Mouse (Mus musculus): ENCODE results near the gene Nhsl1. TPM values are rescaled to one million over a fixed set of nuclear protein-coding genes. Genes with fewer than 3 reads are reported as not detected.

The Nhsl1 gene
- polyA plus RNA-seq, 1 experiment: 0.20 TPM

GRCm38 (mm10) chr10:18340930-18341329 is 22.1 kb downstream of the Nhsl1 start:
- H3K27ac ChIP-seq (ENCODE audit: insufficient read depth, low read depth, low read length): no peak overlapping the region
- H3K4me1 ChIP-seq (ENCODE audit: control insufficient read depth, insufficient read depth, low read length): no peaks in the 10 kb centered on the region
- TF ChIP-seq CTCF (IDR thresholded peaks at IDR 0.05; ENCODE audit: low read depth, low read length) (no peak), POLR2A (IDR thresholded peaks at IDR 0.05; ENCODE audit: borderline replicate concordance, low read depth, low read length) (no peak)
- no peak overlapping the region for H3K4me3 ChIP-seq (ENCODE audit: insufficient read depth, low read length)

- Histone ChIP-seq H3K4me1 (ENCODE audit: control insufficient read depth, insufficient read depth, low read length) (no peaks in the 10 kb centered on the region), H3K27ac (ENCODE audit: insufficient read depth, low read depth, low read length) (no peak overlapping the region), H3K4me3 (ENCODE audit: insufficient read depth, low read length) (no peak overlapping the region)
- TF ChIP-seq CTCF (IDR thresholded peaks at IDR 0.05; ENCODE audit: low read depth, low read length): no peak
- no peak for TF ChIP-seq POLR2A (IDR thresholded peaks at IDR 0.05; ENCODE audit: borderline replicate concordance, low read depth, low read length)
These were observed 22.8 kb downstream of the Nhsl1 start for GRCm38 (mm10) chr10:18341444-18342196.

GRCm38 (mm10) chr10:18347231-18347630 is 28.4 kb downstream of the Nhsl1 start:
- Histone ChIP-seq H3K4me3 (ENCODE audit: insufficient read depth, low read length) (no peak overlapping the region), H3K4me1 (ENCODE audit: control insufficient read depth, insufficient read depth, low read length) (no peaks in the 10 kb centered on the region), H3K27ac (ENCODE audit: insufficient read depth, low read depth, low read length) (no peak overlapping the region)
- no peak for TF ChIP-seq CTCF (IDR thresholded peaks at IDR 0.05; ENCODE audit: low read depth, low read length)
- no peak for TF ChIP-seq POLR2A (IDR thresholded peaks at IDR 0.05; ENCODE audit: borderline replicate concordance, low read depth, low read length)

GRCm38 (mm10) chr10:18350781-18351180 is 32.0 kb downstream of the Nhsl1 start:
- H3K4me3 ChIP-seq (ENCODE audit: insufficient read depth, low read length): no peak overlapping the region
- TF ChIP-seq POLR2A (IDR thresholded peaks at IDR 0.05; ENCODE audit: borderline replicate concordance, low read depth, low read length) (no peak), CTCF (IDR thresholded peaks at IDR 0.05; ENCODE audit: low read depth, low read length) (no peak)

GRCm38 (mm10) chr10:18352937-18353336 is 34.2 kb downstream of the Nhsl1 start:
- no peaks in the 10 kb centered on the region for H3K4me1 ChIP-seq (ENCODE audit: control insufficient read depth, insufficient read depth, low read length)
- H3K4me3 ChIP-seq (ENCODE audit: insufficient read depth, low read length): no peak overlapping the region
- H3K27ac ChIP-seq (ENCODE audit: insufficient read depth, low read depth, low read length): no peak overlapping the region
- TF ChIP-seq POLR2A (IDR thresholded peaks at IDR 0.05; ENCODE audit: borderline replicate concordance, low read depth, low read length): no peak
- no peak for TF ChIP-seq CTCF (IDR thresholded peaks at IDR 0.05; ENCODE audit: low read depth, low read length)

More at GRCm38 (mm10) chr10:18350781-18351180, 32.0 kb downstream of the Nhsl1 start:
- Histone ChIP-seq H3K4me1 (ENCODE audit: control insufficient read depth, insufficient read depth, low read length) (no peaks in the 10 kb centered on the region), H3K27ac (ENCODE audit: insufficient read depth, low read depth, low read length) (no peak overlapping the region)

GRCm38 (mm10) chr10:18354103-18354502 is 35.3 kb downstream of the Nhsl1 start:
- Histone ChIP-seq H3K4me1 (ENCODE audit: control insufficient read depth, insufficient read depth, low read length) (no peaks in the 10 kb centered on the region), H3K27ac (ENCODE audit: insufficient read depth, low read depth, low read length) (no peak overlapping the region), H3K4me3 (ENCODE audit: insufficient read depth, low read length) (no peak overlapping the region)
- TF ChIP-seq CTCF (IDR thresholded peaks at IDR 0.05; ENCODE audit: low read depth, low read length): no peak

GRCm38 (mm10) chr10:18356461-18356860 is 37.7 kb downstream of the Nhsl1 start:
- no peak overlapping the region for H3K27ac ChIP-seq (ENCODE audit: insufficient read depth, low read depth, low read length)
- H3K4me3 ChIP-seq (ENCODE audit: insufficient read depth, low read length): no peak overlapping the region
- TF ChIP-seq CTCF (IDR thresholded peaks at IDR 0.05; ENCODE audit: low read depth, low read length) (no peak), POLR2A (IDR thresholded peaks at IDR 0.05; ENCODE audit: borderline replicate concordance, low read depth, low read length) (no peak)
- H3K4me1 ChIP-seq (ENCODE audit: control insufficient read depth, insufficient read depth, low read length): no peaks in the 10 kb centered on the region

GRCm38 (mm10) chr10:18357212-18357611 is 38.4 kb downstream of the Nhsl1 start:
- TF ChIP-seq CTCF (IDR thresholded peaks at IDR 0.05; ENCODE audit: low read depth, low read length): no peak
- no peak for TF ChIP-seq POLR2A (IDR thresholded peaks at IDR 0.05; ENCODE audit: borderline replicate concordance, low read depth, low read length)
- no peak overlapping the region for H3K4me3 ChIP-seq (ENCODE audit: insufficient read depth, low read length)
- H3K27ac ChIP-seq (ENCODE audit: insufficient read depth, low read depth, low read length): no peak overlapping the region
- H3K4me1 ChIP-seq (ENCODE audit: control insufficient read depth, insufficient read depth, low read length): no peaks in the 10 kb centered on the region

- Histone ChIP-seq H3K27ac (ENCODE audit: insufficient read depth, low read depth, low read length) (no peak overlapping the region), H3K4me3 (ENCODE audit: insufficient read depth, low read length) (no peak overlapping the region), H3K4me1 (ENCODE audit: control insufficient read depth, insufficient read depth, low read length) (no peaks in the 10 kb centered on the region)
- TF ChIP-seq CTCF (IDR thresholded peaks at IDR 0.05; ENCODE audit: low read depth, low read length): no peak
- TF ChIP-seq POLR2A (IDR thresholded peaks at IDR 0.05; ENCODE audit: borderline replicate concordance, low read depth, low read length): no peak
These were observed 39.7 kb downstream of the Nhsl1 start for GRCm38 (mm10) chr10:18358461-18358860.

- Histone ChIP-seq H3K27ac (ENCODE audit: insufficient read depth, low read depth, low read length) (no peak overlapping the region), H3K4me1 (ENCODE audit: control insufficient read depth, insufficient read depth, low read length) (no peaks in the 10 kb centered on the region), H3K4me3 (ENCODE audit: insufficient read depth, low read length) (no peak overlapping the region)
- TF ChIP-seq POLR2A (IDR thresholded peaks at IDR 0.05; ENCODE audit: borderline replicate concordance, low read depth, low read length): no peak
- TF ChIP-seq CTCF (IDR thresholded peaks at IDR 0.05; ENCODE audit: low read depth, low read length): no peak
These were observed 41.4 kb downstream of the Nhsl1 start for GRCm38 (mm10) chr10:18360175-18360574.
